Mouse (Mus musculus) T-helper 1 cell (primary cell): ENCODE measurements around the gene Arhgap35.
"Not testable (repeated sequence)": the region's sequence is repeated elsewhere in the genome, so short reads cannot be mapped to it uniquely, and the experiment has no call there.

ENCODE experiments used
- in situ Hi-C: fragments of 300-600 bp; cut with MboI, MseI; formaldehyde crosslinking; loops from one replicate; pipeline ENCODE4 v1.15.1; 2025; ENCODE audit warnings: high pct_unique_total_duplicates

The Arhgap35 gene

GRCm38 (mm10) chr7:16614888-16615715 lies at the start of gene Arhgap35:
Gene Arhgap35 (minus strand): TSS chr7:16614993.
- in situ Hi-C loops = no loop called here

GRCm38 (mm10) chr7:16644260-16644659 lies 29.5 kb upstream of the Arhgap35 start:
- in situ Hi-C loops = no loop called here

- in situ Hi-C loops = not testable (repeated sequence)
Observed at GRCm38 (mm10) chr7:16643106-16643505, 28.3 kb upstream of the Arhgap35 start.

- in situ Hi-C loops = loop anchor here (5.0 kb wide), 1 partner anchor 88 kb away; no protein-coding TSS in a partner anchor
Observed at GRCm38 (mm10) chr7:16639028-16639427, 24.2 kb upstream of the Arhgap35 start.

GRCm38 (mm10) chr7:16635116-16635515 lies 20.3 kb upstream of the Arhgap35 start:
- in situ Hi-C loops = loop anchor here (5.0 kb wide), 1 partner anchor 92 kb away; no protein-coding TSS in a partner anchor

- in situ Hi-C loops = loop anchor here (5.0 kb wide), 1 partner anchor 58 kb away; no protein-coding TSS in a partner anchor
Observed at GRCm38 (mm10) chr7:16633913-16634312, 19.1 kb upstream of the Arhgap35 start.

- in situ Hi-C loops = loop anchor here (5.0 kb wide), 1 partner anchor 60 kb away; no protein-coding TSS in a partner anchor
Observed at GRCm38 (mm10) chr7:16631932-16632331, 17.1 kb upstream of the Arhgap35 start.

GRCm38 (mm10) chr7:16631025-16631424 lies 16.2 kb upstream of the Arhgap35 start:
- in situ Hi-C loops = loop anchor here (5.0 kb wide), 1 partner anchor 61 kb away; no protein-coding TSS in a partner anchor

- in situ Hi-C loops = loop anchor here (5.0 kb wide), 1 partner anchor 63 kb away; no protein-coding TSS in a partner anchor
Observed at GRCm38 (mm10) chr7:16629598-16630296, 15.0 kb upstream of the Arhgap35 start.

GRCm38 (mm10) chr7:16628096-16628771 lies 13.4 kb upstream of the Arhgap35 start:
- in situ Hi-C loops = no loop called here

- in situ Hi-C loops = no loop called here
Observed at GRCm38 (mm10) chr7:16623687-16624086, 8.9 kb upstream of the Arhgap35 start.

GRCm38 (mm10) chr7:16623131-16623530 lies 8.3 kb upstream of the Arhgap35 start:
- in situ Hi-C loops = no loop called here

GRCm38 (mm10) chr7:16621066-16621622 lies 6.4 kb upstream of the Arhgap35 start:
- in situ Hi-C loops = no loop called here

GRCm38 (mm10) chr7:16618661-16619211 lies 3.9 kb upstream of the Arhgap35 start:
- in situ Hi-C loops = no loop called here

GRCm38 (mm10) chr7:16617045-16617444 lies 2.3 kb upstream of the Arhgap35 start:
- in situ Hi-C loops = no loop called here

- in situ Hi-C loops = no loop called here
Observed at GRCm38 (mm10) chr7:16614171-16614887, 464 bp downstream of the Arhgap35 start.

GRCm38 (mm10) chr7:16613461-16614170 lies 1.2 kb downstream of the Arhgap35 start:
- in situ Hi-C loops = no loop called here

GRCm38 (mm10) chr7:16610345-16610744 lies 4.4 kb downstream of the Arhgap35 start:
- in situ Hi-C loops = no loop called here

- in situ Hi-C loops = no loop called here
Observed at GRCm38 (mm10) chr7:16608961-16609360, 5.8 kb downstream of the Arhgap35 start.

- in situ Hi-C loops = no loop called here
Observed at GRCm38 (mm10) chr7:16608046-16608445, 6.7 kb downstream of the Arhgap35 start.
